Mouse (Mus musculus): ENCODE data around the gene St7l. TPM values are rescaled to one million over a fixed set of nuclear protein-coding genes. Genes with fewer than 3 reads are reported as not detected.

St7l gene
- polyA plus RNA-seq, 1 experiment from 2014 or later, result 28.7 TPM

- H3K36me3 ChIP-seq, result peaks cover 45% of the 10 kb centered on the region
- H3K4me3 ChIP-seq, result no peak overlapping the region
- 47% methylated on average over 3 of the region's 3 CpGs for WGBS
- H3K9me3 ChIP-seq, result no peaks in the 10 kb centered on the region
- no peak overlapping the region for H3K27ac ChIP-seq
- H3K27me3 ChIP-seq (ENCODE audit: insufficient read depth, poor library complexity, severe bottlenecking), result no peaks in the 10 kb centered on the region
- no peak for DNase-seq (ENCODE audit: low spot score)
- H3K4me1 ChIP-seq (replicated peaks), result no peaks in the 10 kb centered on the region
Observed at GRCm38 (mm10) chr3:104914986-104915385, 51.2 kb downstream of the St7l start.

GRCm38 (mm10) chr3:104929385-104929784 lies 65.6 kb downstream of the St7l start:
- peaks cover 48% of the 10 kb centered on the region for H3K36me3 ChIP-seq
- H3K4me1 ChIP-seq (replicated peaks), result no peaks in the 10 kb centered on the region
- H3K9me3 ChIP-seq, result no peaks in the 10 kb centered on the region
- H3K4me3 ChIP-seq, result no peak overlapping the region
- WGBS, result 96% methylated on average over 6 of the region's 6 CpGs
- no peak for DNase-seq (ENCODE audit: low spot score)
- H3K27me3 ChIP-seq (ENCODE audit: insufficient read depth, poor library complexity, severe bottlenecking), result no peaks in the 10 kb centered on the region
- no peak overlapping the region for H3K27ac ChIP-seq

GRCm38 (mm10) chr3:104937728-104938305 lies 74.0 kb downstream of the St7l start:
- no peak for DNase-seq (ENCODE audit: low spot score)
- Histone ChIP-seq H3K4me3 (no peak overlapping the region), H3K36me3 (peaks cover 44% of the 10 kb centered on the region), H3K27ac (no peak overlapping the region), H3K4me1 (replicated peaks) (peaks cover 24% of the 10 kb centered on the region), H3K9me3 (no peaks in the 10 kb centered on the region), H3K27me3 (ENCODE audit: insufficient read depth, poor library complexity, severe bottlenecking) (no peaks in the 10 kb centered on the region)
- WGBS, result 88% methylated on average over 2 of the region's 2 CpGs

GRCm38 (mm10) chr3:104938327-104938726 lies 74.5 kb downstream of the St7l start:
- 42% methylated on average over 4 of the region's 4 CpGs for WGBS
- DNase-seq (ENCODE audit: low spot score), result no peak
- Histone ChIP-seq H3K36me3 (peaks cover 44% of the 10 kb centered on the region), H3K4me1 (replicated peaks) (peaks cover 29% of the 10 kb centered on the region), H3K4me3 (no peak overlapping the region), H3K9me3 (no peaks in the 10 kb centered on the region), H3K27ac (no peak overlapping the region), H3K27me3 (ENCODE audit: insufficient read depth, poor library complexity, severe bottlenecking) (no peaks in the 10 kb centered on the region)

GRCm38 (mm10) chr3:104940691-104941090 lies 76.9 kb downstream of the St7l start:
- peaks cover 32% of the 10 kb centered on the region for H3K4me1 ChIP-seq (replicated peaks)
- H3K36me3 ChIP-seq, result peaks cover 49% of the 10 kb centered on the region
- H3K27ac ChIP-seq, result peak overlapping the region; percentile 29; the same call in 1 of the 2 replicates
- H3K4me3 ChIP-seq, result no peak overlapping the region
- DNase-seq (ENCODE audit: low spot score), result no peak
- H3K9me3 ChIP-seq, result no peaks in the 10 kb centered on the region
- 55% methylated on average over 6 of the region's 6 CpGs for WGBS
- no peaks in the 10 kb centered on the region for H3K27me3 ChIP-seq (ENCODE audit: insufficient read depth, poor library complexity, severe bottlenecking)

- no peak for DNase-seq (ENCODE audit: low spot score)
- no peak overlapping the region for H3K27ac ChIP-seq
Observed at GRCm38 (mm10) chr3:104942682-104943081, 78.9 kb downstream of the St7l start.

GRCm38 (mm10) chr3:104943333-104943732 lies 79.5 kb downstream of the St7l start:
- Histone ChIP-seq H3K36me3 (peaks cover 62% of the 10 kb centered on the region), H3K4me3 (no peak overlapping the region), H3K27me3 (ENCODE audit: insufficient read depth, poor library complexity, severe bottlenecking) (no peaks in the 10 kb centered on the region), H3K4me1 (replicated peaks) (peaks cover 29% of the 10 kb centered on the region), H3K9me3 (no peaks in the 10 kb centered on the region), H3K27ac (0 out of 2 replicates have a peak overlapping the region, but pooled peaks have one; percentile 43)
- WGBS, result 35% methylated on average over 8 of the region's 8 CpGs
- DNase-seq (ENCODE audit: low spot score), result no peak

More at GRCm38 (mm10) chr3:104942682-104943081, 78.9 kb downstream of the St7l start:
- no peak overlapping the region for H3K4me3 ChIP-seq
- H3K27me3 ChIP-seq (ENCODE audit: insufficient read depth, poor library complexity, severe bottlenecking), result no peaks in the 10 kb centered on the region
- H3K4me1 ChIP-seq (replicated peaks), result peaks cover 32% of the 10 kb centered on the region
- H3K36me3 ChIP-seq, result peaks cover 62% of the 10 kb centered on the region
- 46% methylated on average over 5 of the region's 5 CpGs for WGBS
- no peaks in the 10 kb centered on the region for H3K9me3 ChIP-seq

- Histone ChIP-seq H3K27ac (no peak overlapping the region), H3K36me3 (peaks cover 58% of the 10 kb centered on the region), H3K4me3 (no peak overlapping the region), H3K27me3 (ENCODE audit: insufficient read depth, poor library complexity, severe bottlenecking) (no peaks in the 10 kb centered on the region), H3K9me3 (no peaks in the 10 kb centered on the region), H3K4me1 (replicated peaks) (peaks cover 28% of the 10 kb centered on the region)
- no peak for DNase-seq (ENCODE audit: low spot score)
- WGBS, result 82% methylated on average over 9 of the region's 9 CpGs
Observed at GRCm38 (mm10) chr3:104944894-104945293, 81.1 kb downstream of the St7l start.

GRCm38 (mm10) chr3:104950926-104951325 lies 87.1 kb downstream of the St7l start:
- WGBS, result 96% methylated on average over 12 of the region's 12 CpGs
- Histone ChIP-seq H3K27ac (no peak overlapping the region), H3K27me3 (ENCODE audit: insufficient read depth, poor library complexity, severe bottlenecking) (no peaks in the 10 kb centered on the region), H3K36me3 (peaks cover 78% of the 10 kb centered on the region), H3K9me3 (no peaks in the 10 kb centered on the region), H3K4me1 (replicated peaks) (0 out of 2 replicates have a peak, but pooled peaks cover under 1% of the 10 kb centered on the region), H3K4me3 (no peak overlapping the region)
- no peak for DNase-seq (ENCODE audit: low spot score)

- Histone ChIP-seq H3K9me3 (no peaks in the 10 kb centered on the region), H3K4me3 (no peak overlapping the region), H3K4me1 (replicated peaks) (0 out of 2 replicates have a peak, but pooled peaks cover 3% of the 10 kb centered on the region), H3K27me3 (ENCODE audit: insufficient read depth, poor library complexity, severe bottlenecking) (peaks cover 5% of the 10 kb centered on the region), H3K27ac (no peak overlapping the region), H3K36me3 (peaks cover 71% of the 10 kb centered on the region)
- 93% methylated on average over 23 of the region's 23 CpGs for WGBS
- DNase-seq (ENCODE audit: low spot score), result no peak
Observed at GRCm38 (mm10) chr3:104952891-104953670, 89.3 kb downstream of the St7l start.

GRCm38 (mm10) chr3:104954137-104954536 lies 90.3 kb downstream of the St7l start:
- H3K4me3 ChIP-seq, result no peak overlapping the region
- no peaks in the 10 kb centered on the region for H3K9me3 ChIP-seq
- H3K27ac ChIP-seq, result no peak overlapping the region
- DNase-seq (ENCODE audit: low spot score), result no peak
- peaks cover 65% of the 10 kb centered on the region for H3K36me3 ChIP-seq
- 0 out of 2 replicates have a peak, but pooled peaks cover 3% of the 10 kb centered on the region for H3K4me1 ChIP-seq (replicated peaks)
- peaks cover 15% of the 10 kb centered on the region for H3K27me3 ChIP-seq (ENCODE audit: insufficient read depth, poor library complexity, severe bottlenecking)
- 97% methylated on average over 3 of the region's 3 CpGs for WGBS

- 98% methylated on average over 15 of the region's 15 CpGs for WGBS
- H3K4me3 ChIP-seq, result no peak overlapping the region
- H3K4me1 ChIP-seq (replicated peaks), result 0 out of 2 replicates have a peak, but pooled peaks cover 3% of the 10 kb centered on the region
- DNase-seq (ENCODE audit: low spot score), result no peak
- no peaks in the 10 kb centered on the region for H3K9me3 ChIP-seq
- H3K36me3 ChIP-seq, result peaks cover 65% of the 10 kb centered on the region
- no peak overlapping the region for H3K27ac ChIP-seq
- peaks cover 19% of the 10 kb centered on the region for H3K27me3 ChIP-seq (ENCODE audit: insufficient read depth, poor library complexity, severe bottlenecking)
Observed at GRCm38 (mm10) chr3:104954551-104954950, 90.7 kb downstream of the St7l start.

GRCm38 (mm10) chr3:104956131-104956581 lies 92.4 kb downstream of the St7l start:
- Histone ChIP-seq H3K36me3 (peaks cover 51% of the 10 kb centered on the region), H3K27me3 (ENCODE audit: insufficient read depth, poor library complexity, severe bottlenecking) (peaks cover 35% of the 10 kb centered on the region), H3K9me3 (no peaks in the 10 kb centered on the region), H3K4me3 (no peak overlapping the region), H3K27ac (no peak overlapping the region), H3K4me1 (replicated peaks) (peaks cover 17% of the 10 kb centered on the region)
- 74% methylated on average over 6 of the region's 6 CpGs for WGBS
- no peak for DNase-seq (ENCODE audit: low spot score)
